Mouse (Mus musculus): ENCODE data around the gene Prkce. TPM values are rescaled to one million over a fixed set of nuclear protein-coding genes. Genes with fewer than 3 reads are reported as not detected.

Gene Prkce
- polyA plus RNA-seq, 1 experiment from 2014 or later: 11.8 TPM

DNA sequence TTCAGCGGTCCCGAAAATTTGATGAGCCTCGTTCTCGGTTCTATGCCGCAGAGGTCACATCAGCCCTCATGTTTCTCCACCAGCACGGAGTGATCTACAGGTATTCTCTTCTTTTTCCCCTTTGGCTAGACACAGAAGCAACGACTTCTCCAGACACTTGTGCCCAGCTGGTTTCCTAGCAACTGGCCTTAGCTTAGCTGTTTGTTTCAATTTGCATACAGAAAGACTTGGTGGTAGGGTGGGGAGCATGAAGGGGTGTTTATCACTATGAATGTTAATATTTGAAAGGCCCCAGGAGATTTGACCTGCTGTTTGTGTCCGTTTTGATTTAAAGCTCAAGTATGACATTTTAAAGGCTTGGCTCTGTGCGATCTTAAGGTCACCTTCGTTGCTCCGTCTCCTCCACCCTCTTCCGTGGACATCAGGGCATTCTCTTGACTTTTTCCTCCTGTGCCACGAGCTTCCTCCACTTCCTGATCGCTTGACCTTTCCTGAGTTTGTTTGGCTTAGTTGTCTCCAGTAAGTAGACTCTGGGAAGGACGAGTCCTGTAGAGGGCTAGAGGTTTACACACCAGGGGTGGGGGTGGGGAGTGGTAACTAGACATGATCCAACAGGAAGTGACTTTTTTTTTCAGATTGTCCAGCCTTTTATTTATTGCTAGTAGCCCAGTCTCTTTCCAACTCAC lies 391.8 kb downstream of the Prkce start:
- Histone ChIP-seq H3K4me2 (replicated peaks) (no peak overlapping the region), H3K9ac (replicated peaks) (no peak overlapping the region), H3K27ac (no peak overlapping the region), H3K4me1 (replicated peaks) (no peaks in the 10 kb centered on the region), H3K27me3 (no peaks in the 10 kb centered on the region), H3K4me3 (replicated peaks) (no peak overlapping the region), H3K9me3 (no peaks in the 10 kb centered on the region), H3K36me3 (no peaks in the 10 kb centered on the region)
- 77% methylated on average over 15 of the region's 15 CpGs for WGBS
- ATAC-seq: no peak

DNA sequence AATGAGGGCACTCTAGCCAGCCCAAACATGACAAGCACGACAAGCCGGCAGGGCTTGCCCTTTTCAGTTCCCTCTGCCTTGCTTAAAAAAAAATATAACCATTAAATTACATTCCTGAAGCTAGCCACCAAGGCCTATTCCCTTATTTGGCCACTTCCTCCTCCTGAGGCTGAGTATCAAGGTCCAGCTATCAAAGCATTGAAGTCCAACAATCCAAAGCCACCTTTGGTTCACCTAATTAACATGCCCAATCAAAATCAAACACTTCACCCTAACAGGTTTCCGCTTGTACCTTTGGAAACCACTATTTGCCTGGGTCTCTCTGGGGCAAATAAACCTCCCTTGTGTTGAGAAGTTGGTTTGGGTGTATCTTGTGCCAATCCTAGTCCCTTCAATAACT lies 392.9 kb downstream of the Prkce start:
- Histone ChIP-seq H3K4me3 (replicated peaks) (no peak overlapping the region), H3K27ac (no peak overlapping the region), H3K9me3 (no peaks in the 10 kb centered on the region), H3K9ac (replicated peaks) (no peak overlapping the region), H3K4me2 (replicated peaks) (no peak overlapping the region), H3K4me1 (replicated peaks) (no peaks in the 10 kb centered on the region), H3K36me3 (no peaks in the 10 kb centered on the region), H3K27me3 (no peaks in the 10 kb centered on the region)
- no peak for ATAC-seq
- WGBS: 86% methylated on average over 3 of the region's 3 CpGs

DNA sequence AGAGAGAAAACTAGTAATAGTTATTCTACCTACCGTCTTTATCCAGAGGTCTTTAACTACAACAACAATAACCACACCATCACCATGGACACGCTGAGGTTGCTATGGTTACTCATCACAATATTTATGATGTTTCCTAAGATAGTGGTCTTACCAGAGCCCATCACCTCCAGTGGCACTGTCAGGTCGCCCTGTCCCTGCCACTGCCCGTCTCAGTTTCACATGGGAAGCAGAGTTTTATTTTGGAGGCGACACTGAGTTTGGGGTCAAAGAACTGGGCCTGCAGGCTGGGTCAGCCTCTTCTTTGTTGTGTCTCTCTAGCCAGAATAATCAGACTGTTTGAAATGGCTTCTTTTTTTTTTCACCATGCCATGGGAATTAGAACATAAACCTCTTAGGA lies 402.9 kb downstream of the Prkce start:
- H3K9ac ChIP-seq (replicated peaks): no peak overlapping the region
- no peak for ATAC-seq
- no peak overlapping the region for H3K27ac ChIP-seq
- H3K9me3 ChIP-seq: no peaks in the 10 kb centered on the region
- no peak overlapping the region for H3K4me2 ChIP-seq (replicated peaks)
- H3K27me3 ChIP-seq: no peaks in the 10 kb centered on the region
- H3K4me1 ChIP-seq (replicated peaks): no peaks in the 10 kb centered on the region
- 77% methylated on average over 5 of the region's 5 CpGs for WGBS
- H3K4me3 ChIP-seq (replicated peaks): no peak overlapping the region
- no peaks in the 10 kb centered on the region for H3K36me3 ChIP-seq

DNA sequence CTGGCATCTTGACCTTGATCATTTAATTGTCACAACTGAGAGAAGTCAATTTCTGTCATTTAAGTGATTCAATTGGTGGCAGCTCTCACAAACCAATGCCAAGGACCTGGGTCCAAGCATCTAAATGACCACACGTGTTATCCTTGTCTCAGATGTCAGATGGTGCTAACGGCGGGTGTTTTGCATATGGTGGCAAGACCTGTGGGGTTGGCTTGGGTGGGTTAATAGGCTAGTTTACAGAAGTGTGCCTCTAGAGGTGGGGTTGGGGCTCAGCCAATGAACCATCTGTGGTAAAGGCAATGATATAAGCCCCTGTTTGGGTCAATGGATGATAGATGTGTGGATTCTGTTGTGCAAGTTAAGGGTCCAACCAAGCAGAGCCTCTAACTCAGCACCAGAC lies 403.7 kb downstream of the Prkce start:
- H3K4me2 ChIP-seq (replicated peaks): no peak overlapping the region
- no peak overlapping the region for H3K9ac ChIP-seq (replicated peaks)
- H3K4me1 ChIP-seq (replicated peaks): no peaks in the 10 kb centered on the region
- no peaks in the 10 kb centered on the region for H3K27me3 ChIP-seq
- H3K4me3 ChIP-seq (replicated peaks): no peak overlapping the region
- no peak overlapping the region for H3K27ac ChIP-seq
- WGBS: 85% methylated on average over 3 of the region's 3 CpGs
- no peak for ATAC-seq
- H3K9me3 ChIP-seq: no peaks in the 10 kb centered on the region
- no peaks in the 10 kb centered on the region for H3K36me3 ChIP-seq

DNA sequence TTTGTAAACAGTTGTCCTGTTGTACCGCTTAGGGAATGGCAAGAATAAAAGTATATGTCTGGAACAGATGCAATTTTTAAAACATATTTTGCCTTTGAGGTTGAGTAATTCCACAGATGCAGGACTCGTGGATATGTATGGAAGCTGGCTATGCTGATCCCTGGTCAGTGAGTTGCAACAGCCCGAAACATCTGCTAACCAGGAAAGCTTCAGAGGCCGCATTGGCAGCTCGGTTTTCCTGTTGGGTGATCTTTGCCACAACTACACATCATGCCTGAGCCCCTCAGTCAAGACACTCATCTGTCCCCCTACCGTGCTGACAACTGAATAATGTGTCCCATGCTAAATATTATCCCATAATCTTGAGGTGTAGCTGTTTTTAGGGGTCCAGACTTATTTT lies 404.6 kb downstream of the Prkce start:
- WGBS: 93% methylated on average over 6 of the region's 6 CpGs
- no peaks in the 10 kb centered on the region for H3K9me3 ChIP-seq
- ATAC-seq: no peak

DNA sequence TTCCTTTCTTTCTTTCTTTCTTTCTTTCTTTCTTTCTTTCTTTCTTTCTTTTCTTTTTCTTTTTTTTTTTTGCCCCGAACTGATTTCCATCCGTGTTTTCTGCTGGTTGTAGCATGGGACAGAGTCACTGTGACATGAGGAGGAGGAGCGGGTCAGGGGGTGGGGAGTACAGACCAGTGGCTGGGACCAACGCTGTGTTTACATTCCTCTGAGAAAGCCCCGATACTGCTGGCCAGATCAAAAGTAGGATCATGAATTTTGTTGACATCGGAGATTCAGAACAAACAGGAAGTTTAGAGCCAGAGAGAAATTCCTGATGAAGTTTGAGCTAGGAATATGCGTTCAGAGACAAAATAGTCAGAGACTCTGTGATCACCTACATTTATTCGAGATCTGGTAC lies 405.0 kb downstream of the Prkce start:
- Histone ChIP-seq H3K9me3 (no peaks in the 10 kb centered on the region), H3K9ac (replicated peaks) (no peak overlapping the region), H3K4me1 (replicated peaks) (no peaks in the 10 kb centered on the region), H3K27ac (no peak overlapping the region), H3K4me3 (replicated peaks) (no peak overlapping the region), H3K36me3 (no peaks in the 10 kb centered on the region), H3K4me2 (replicated peaks) (no peak overlapping the region), H3K27me3 (no peaks in the 10 kb centered on the region)
- 85% methylated on average over 8 of the region's 8 CpGs for WGBS
- ATAC-seq: no peak

More for the DNA sequence above, 404.6 kb downstream of the Prkce start:
- Histone ChIP-seq H3K9ac (replicated peaks) (no peak overlapping the region), H3K27me3 (no peaks in the 10 kb centered on the region), H3K4me1 (replicated peaks) (no peaks in the 10 kb centered on the region), H3K27ac (no peak overlapping the region), H3K4me3 (replicated peaks) (no peak overlapping the region), H3K4me2 (replicated peaks) (no peak overlapping the region), H3K36me3 (no peaks in the 10 kb centered on the region)

DNA sequence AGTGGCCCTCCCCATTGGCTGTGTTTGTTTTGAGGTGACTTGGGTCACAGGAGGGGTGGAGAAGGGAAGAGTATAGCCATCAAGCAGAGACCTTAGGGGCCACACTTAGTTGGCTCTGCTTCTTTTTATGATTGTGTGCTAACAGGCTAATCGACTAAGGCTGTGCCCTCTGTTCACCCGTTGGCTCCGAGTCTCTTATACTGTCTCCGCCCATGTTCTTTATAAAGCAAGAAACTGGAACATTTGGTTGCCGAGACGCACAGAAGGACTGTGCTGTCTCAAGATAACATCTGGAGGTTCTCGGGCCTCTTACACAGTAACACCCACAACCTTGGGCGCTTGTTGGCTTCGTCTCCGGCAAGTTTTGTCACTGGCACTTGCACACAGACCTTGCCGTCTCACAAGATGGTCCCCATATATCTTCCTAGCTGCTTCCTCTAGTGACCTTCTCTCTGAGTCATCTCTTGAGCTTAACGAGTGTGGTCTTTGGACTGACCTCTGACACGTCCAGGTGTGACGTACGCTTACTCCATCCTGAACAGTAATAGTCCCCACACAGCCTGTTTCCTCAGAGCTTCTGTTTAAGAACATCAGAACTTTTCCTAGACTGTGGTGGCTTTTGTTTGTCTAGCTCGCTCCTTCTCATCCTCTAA lies 406.1 kb downstream of the Prkce start:
- H3K4me3 ChIP-seq (replicated peaks): no peak overlapping the region

DNA sequence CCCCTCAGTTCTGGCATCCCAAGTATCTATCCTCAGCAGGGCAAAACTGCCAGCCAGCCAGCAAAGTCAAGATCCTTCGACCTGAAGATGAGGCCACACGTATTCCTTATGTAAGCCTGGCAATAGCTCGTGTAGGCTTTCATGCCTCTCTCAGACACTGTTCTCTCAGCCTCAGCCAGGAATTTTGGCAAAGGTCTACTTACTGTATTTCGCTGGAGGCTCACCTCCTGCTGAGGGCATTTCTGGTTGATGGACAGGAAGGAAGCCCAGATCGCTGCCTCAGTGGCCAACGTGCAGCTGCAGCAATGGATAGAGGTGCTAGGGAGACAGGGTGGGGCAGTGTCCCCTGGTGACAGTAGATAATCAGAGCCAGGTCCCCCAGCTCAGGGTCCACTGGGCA lies 413.1 kb downstream of the Prkce start:
- Histone ChIP-seq H3K27me3 (no peaks in the 10 kb centered on the region), H3K4me2 (replicated peaks) (no peak overlapping the region), H3K27ac (no peak overlapping the region), H3K4me3 (replicated peaks) (no peak overlapping the region), H3K4me1 (replicated peaks) (no peaks in the 10 kb centered on the region), H3K9me3 (no peaks in the 10 kb centered on the region), H3K9ac (replicated peaks) (no peak overlapping the region), H3K36me3 (no peaks in the 10 kb centered on the region)
- WGBS: 83% methylated on average over 6 of the region's 6 CpGs
- no peak for ATAC-seq

More for the DNA sequence above, 406.1 kb downstream of the Prkce start:
- Histone ChIP-seq H3K27me3 (no peaks in the 10 kb centered on the region), H3K9me3 (no peaks in the 10 kb centered on the region), H3K4me1 (replicated peaks) (no peaks in the 10 kb centered on the region), H3K27ac (no peak overlapping the region), H3K36me3 (no peaks in the 10 kb centered on the region), H3K9ac (replicated peaks) (no peak overlapping the region), H3K4me2 (replicated peaks) (no peak overlapping the region)
- WGBS: 83% methylated on average over 16 of the region's 16 CpGs
- no peak for ATAC-seq

DNA sequence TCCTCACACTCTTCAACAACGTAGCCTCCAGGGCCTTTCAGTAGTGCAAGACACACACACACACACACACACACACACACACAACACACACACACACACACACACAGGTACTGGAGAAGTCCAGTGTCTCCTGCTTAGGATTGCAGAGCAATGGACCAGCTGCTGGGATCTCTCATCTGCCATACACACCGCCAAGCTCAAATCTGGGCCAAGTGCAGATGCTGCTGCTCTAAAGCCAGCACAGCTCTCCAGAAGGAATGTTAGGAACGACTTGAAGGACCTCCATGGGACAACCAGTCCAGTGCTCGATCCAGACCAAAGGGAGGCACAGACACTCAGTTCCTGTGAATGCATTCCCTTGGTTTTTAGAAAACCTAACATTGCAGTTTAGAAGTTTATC lies 414.8 kb downstream of the Prkce start:
- Histone ChIP-seq H3K4me1 (replicated peaks) (no peaks in the 10 kb centered on the region), H3K27ac (no peak overlapping the region), H3K4me2 (replicated peaks) (no peak overlapping the region), H3K4me3 (replicated peaks) (no peak overlapping the region), H3K27me3 (no peaks in the 10 kb centered on the region), H3K9ac (replicated peaks) (no peak overlapping the region), H3K36me3 (no peaks in the 10 kb centered on the region), H3K9me3 (no peaks in the 10 kb centered on the region)
- no peak for ATAC-seq
- 92% methylated on average over 4 of the region's 4 CpGs for WGBS

DNA sequence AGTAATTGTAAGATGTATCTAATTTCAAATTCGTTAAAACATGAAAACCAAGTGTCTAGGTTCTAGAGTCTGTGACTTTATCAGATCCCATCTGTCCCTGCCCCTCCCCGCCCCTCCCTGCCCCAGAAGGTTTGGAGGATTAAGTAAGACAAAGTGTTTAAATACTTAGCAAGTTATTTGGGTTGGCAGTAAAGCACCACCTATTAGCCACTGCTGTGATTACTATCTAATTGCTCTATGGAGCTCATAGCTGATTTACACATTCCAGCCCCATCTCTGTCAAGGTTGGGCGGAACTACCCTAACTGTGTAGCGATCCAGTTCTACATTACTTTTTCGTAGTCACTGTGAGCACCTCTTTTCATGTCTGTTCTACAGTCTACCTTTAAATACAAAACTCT lies 418.9 kb downstream of the Prkce start:
- Histone ChIP-seq H3K9ac (replicated peaks) (no peak overlapping the region), H3K4me1 (replicated peaks) (no peaks in the 10 kb centered on the region), H3K36me3 (no peaks in the 10 kb centered on the region), H3K4me2 (replicated peaks) (no peak overlapping the region), H3K4me3 (replicated peaks) (no peak overlapping the region), H3K27me3 (no peaks in the 10 kb centered on the region), H3K27ac (no peak overlapping the region), H3K9me3 (no peaks in the 10 kb centered on the region)
- ATAC-seq: no peak
- 88% methylated on average over 5 of the region's 5 CpGs for WGBS

DNA sequence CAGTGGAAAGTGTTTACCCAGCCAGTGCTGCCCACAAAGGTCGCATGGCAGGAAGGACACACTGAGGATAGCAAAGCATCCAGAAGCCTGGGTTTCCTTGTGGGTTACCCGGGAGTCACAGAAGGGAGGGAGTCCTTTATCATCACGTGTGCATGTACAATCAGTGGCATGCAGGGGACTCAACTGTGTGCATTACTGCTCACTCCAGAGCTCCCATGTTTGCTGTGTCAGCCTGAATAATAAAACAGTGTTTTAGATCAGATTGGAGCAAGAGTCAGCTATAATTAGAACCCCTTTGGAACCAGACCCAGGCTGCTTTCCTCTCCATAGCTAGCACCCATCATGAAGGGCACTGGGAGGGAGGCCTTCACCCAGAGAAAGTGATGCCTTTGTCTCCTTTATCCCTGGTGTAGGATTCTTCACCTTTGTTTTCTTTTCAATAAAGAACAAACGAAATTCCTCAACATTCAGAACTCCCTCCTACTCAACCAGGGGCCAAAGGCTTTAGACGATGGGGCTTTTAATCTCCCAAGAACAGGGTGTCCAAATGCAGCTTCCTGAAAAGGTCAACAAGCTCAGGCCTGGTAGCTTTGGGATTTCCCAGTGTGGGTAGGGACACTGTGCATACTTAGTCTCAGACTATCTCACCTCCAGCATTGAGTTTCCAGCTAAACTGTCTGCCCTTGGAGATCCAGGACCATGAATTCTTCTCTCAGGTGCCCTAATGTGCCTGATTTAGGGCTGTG lies 421.3 kb downstream of the Prkce start:
- H3K4me2 ChIP-seq (replicated peaks): no peak overlapping the region
- ATAC-seq: no peak
- 57% methylated on average over 5 of the region's 5 CpGs for WGBS
- H3K4me1 ChIP-seq (replicated peaks): no peaks in the 10 kb centered on the region
- no peaks in the 10 kb centered on the region for H3K36me3 ChIP-seq
- no peak overlapping the region for H3K9ac ChIP-seq (replicated peaks)
- no peaks in the 10 kb centered on the region for H3K27me3 ChIP-seq
- H3K9me3 ChIP-seq: no peaks in the 10 kb centered on the region
- H3K4me3 ChIP-seq (replicated peaks): no peak overlapping the region
- H3K27ac ChIP-seq: no peak overlapping the region

DNA sequence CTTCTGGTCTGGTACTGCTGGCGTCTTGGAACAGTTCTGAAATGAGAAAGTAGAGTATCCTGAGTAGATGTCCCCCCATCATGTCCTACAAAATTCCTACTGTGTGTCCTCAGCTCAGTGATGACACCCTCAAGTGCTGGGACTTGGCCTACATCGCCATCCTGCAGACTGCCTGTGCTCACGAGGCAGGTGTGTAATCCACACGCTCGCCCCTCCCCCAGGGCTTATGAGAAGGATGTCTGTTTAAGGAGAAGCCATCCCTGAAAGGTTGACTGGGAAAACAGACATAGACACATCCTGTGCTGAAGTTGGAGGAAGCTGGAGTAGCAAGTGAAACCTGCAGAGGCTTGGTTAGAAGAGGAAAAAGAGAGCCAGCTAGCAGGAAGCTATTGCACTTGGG lies 422.1 kb downstream of the Prkce start:
- Histone ChIP-seq H3K4me3 (replicated peaks) (no peak overlapping the region), H3K9ac (replicated peaks) (no peak overlapping the region), H3K27me3 (no peaks in the 10 kb centered on the region), H3K4me2 (replicated peaks) (no peak overlapping the region), H3K9me3 (no peaks in the 10 kb centered on the region), H3K36me3 (no peaks in the 10 kb centered on the region), H3K4me1 (replicated peaks) (no peaks in the 10 kb centered on the region), H3K27ac (no peak overlapping the region)
- no peak for ATAC-seq
- 91% methylated on average over 5 of the region's 5 CpGs for WGBS
